Mouse (Mus musculus) bone marrow macrophage, adult 2 months (primary cell): ENCODE data around the gene Fam222b.

ENCODE experiments used
- CTCF ChIP-seq: IDR thresholded peaks from 2 replicates; pipeline ENCODE4 v1.5.1; 2012; ENCODE audit warnings: low read depth, mild to moderate bottlenecking, low read length, moderate library complexity
- POLR2A ChIP-seq: IDR thresholded peaks from 2 replicates; pipeline ENCODE4 v1.6.1; 2012; ENCODE audit warnings: mild to moderate bottlenecking, low read depth, low read length, borderline replicate concordance

DNA sequence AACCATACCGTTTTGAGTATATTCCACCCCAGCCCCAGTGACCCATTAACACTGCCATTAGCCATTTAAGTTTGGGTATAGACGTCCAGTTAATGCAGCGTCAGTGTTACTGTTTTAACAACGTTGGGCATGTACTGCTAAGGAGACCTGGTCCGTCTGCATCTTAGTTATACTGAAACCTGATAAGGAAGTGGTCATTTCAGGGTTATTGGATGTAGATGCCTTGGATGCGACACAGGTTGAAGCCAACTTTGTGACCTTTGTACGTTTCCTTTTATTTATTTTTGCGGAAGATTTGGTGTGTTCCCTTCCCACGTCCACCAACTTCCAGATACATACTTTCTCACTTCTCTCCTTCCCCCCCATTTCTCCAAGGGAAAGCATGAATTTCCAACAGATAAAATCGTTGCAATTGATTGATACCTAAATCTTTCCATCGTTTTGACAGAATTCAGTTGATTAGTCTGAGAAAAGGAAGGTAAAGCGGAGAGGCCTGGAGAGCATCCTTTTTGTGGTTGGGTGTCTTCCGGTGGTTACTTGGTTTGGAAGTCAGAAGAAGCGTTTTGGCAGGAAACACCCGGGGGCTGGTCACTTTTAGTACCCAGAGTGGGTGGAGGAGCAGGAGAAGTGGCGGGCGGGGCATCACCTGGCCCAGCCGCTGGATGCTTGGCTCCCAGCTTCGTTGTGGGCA, 20.4 kb downstream of the Fam222b start:
- TF ChIP-seq CTCF (no peak), POLR2A (no peak)
